Mouse (Mus musculus): Measurements from ENCODE around the gene Adarb1. TPM values are rescaled to one million over a fixed set of nuclear protein-coding genes. Genes with fewer than 3 reads are reported as not detected.

Adarb1 gene
- polyA plus RNA-seq, 1 experiment, result 22.4 TPM

DNA sequence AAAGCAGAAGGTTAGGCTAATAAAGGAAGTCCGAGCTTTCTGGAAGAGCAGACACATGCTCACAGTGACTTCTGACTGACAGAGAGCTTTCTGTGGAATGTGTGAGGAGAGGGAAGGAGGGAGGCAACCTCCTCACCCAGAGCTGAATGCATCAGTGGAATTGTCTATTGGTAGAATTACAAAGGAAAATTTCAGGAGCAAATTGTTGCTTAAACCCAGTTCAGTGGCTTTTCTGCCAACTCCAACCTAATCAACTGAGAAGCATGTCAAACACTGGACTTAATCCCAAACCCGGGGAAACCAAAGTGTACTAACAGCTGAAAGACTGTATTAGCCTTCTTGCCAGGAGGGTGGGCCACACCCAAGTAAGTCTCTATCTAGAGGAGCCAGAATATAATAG is 36.9 kb downstream of the Adarb1 start:
- TF ChIP-seq POLR2A (IDR thresholded peaks at IDR 0.05; ENCODE audit: borderline replicate concordance, extremely low read depth, insufficient read depth, insufficient read length, poor library complexity, severe bottlenecking), result no peak
- TF ChIP-seq CTCF (IDR thresholded peaks at IDR 0.05; ENCODE audit: borderline replicate concordance, extremely low read depth, insufficient read depth, insufficient read length), result no peak
- DNase-seq (ENCODE audit: low read depth), result no peak

DNA sequence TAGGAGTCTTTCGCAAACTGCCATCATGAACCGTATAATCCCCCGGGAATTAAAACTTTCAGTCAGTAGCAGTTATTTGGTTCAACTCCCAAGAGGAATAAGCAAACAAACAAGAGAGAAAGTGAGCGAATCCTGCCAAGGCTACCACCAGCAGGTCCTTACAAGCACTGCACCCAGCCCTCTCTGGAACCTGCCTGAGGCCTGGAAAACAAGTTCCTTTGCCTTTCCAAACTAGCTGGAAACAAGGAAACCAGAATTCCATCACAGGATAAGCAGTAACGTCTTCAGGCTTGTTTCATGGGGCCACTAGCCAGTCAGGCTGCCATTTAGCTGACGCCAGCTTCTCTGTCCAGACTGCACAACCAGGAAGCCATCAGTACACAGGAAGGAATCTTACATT is 37.4 kb downstream of the Adarb1 start:
- DNase-seq (ENCODE audit: low read depth), result no peak
- TF ChIP-seq CTCF (IDR thresholded peaks at IDR 0.05; ENCODE audit: borderline replicate concordance, extremely low read depth, insufficient read depth, insufficient read length) (no peak), POLR2A (IDR thresholded peaks at IDR 0.05; ENCODE audit: borderline replicate concordance, extremely low read depth, insufficient read depth, insufficient read length, poor library complexity, severe bottlenecking) (no peak)

DNA sequence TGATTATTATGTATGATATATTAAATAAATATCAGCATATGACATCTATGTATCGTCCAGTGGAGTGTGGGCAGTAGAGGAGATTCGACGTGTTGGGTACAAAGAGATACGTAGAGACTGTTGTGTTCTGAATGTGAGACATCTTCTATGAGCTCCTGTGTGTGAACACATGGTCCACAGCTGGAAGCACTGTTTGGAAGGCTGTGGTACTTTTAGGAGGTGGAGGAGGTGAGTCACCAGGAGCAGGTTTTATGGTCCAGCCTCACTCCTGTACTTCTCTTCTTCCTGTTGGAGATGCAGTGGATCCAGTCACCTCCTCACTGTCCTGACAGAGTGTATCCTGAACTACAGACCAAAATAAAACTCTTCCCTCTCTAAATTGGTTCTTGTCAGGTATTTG is 38.9 kb downstream of the Adarb1 start:
- no peak for DNase-seq (ENCODE audit: low read depth)
- TF ChIP-seq CTCF (IDR thresholded peaks at IDR 0.05; ENCODE audit: borderline replicate concordance, extremely low read depth, insufficient read depth, insufficient read length) (no peak), POLR2A (IDR thresholded peaks at IDR 0.05; ENCODE audit: borderline replicate concordance, extremely low read depth, insufficient read depth, insufficient read length, poor library complexity, severe bottlenecking) (no peak)

DNA sequence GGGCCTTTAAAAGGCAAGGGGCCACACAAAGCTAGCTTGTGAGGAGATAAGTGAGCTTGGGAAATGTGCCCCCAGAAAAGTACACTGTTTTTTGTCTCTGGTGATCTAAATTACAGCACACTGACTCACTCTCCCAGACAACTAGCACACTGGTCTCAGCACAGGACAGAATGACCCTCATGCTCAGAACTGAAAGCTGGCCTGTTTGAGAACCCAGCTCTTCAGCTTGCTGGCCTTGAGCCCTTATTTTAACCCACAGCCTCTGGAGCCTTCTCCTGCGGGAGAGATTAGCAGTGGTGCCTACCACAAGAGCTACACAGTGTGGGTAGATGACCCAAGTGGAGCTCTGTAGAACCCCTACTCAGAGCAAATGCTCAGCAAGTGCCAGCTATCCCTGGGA is 42.0 kb downstream of the Adarb1 start:
- DNase-seq (ENCODE audit: low read depth), result no peak
- no peak for TF ChIP-seq CTCF (IDR thresholded peaks at IDR 0.05; ENCODE audit: borderline replicate concordance, extremely low read depth, insufficient read depth, insufficient read length)
- TF ChIP-seq POLR2A (IDR thresholded peaks at IDR 0.05; ENCODE audit: borderline replicate concordance, extremely low read depth, insufficient read depth, insufficient read length, poor library complexity, severe bottlenecking), result no peak

DNA sequence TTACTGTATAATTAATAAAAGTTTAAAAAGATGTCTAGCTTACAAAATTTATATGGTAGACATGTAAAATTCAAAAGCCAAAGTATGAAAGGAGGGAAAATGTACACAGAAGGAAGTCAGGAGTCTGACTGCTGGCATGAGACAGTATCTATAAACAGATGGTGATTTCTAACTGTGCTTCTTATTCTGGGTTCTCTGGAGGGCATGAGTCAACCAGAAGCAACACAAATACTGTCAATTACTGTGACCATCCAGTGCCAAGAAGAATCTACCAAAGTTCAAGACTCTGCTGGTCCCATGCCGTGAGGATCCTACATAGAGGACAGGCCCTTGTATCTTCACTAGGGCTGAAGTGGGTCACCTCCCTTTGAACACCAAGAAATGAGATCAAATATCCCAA is 43.1 kb downstream of the Adarb1 start:
- no peak for DNase-seq (ENCODE audit: low read depth)
- TF ChIP-seq CTCF (IDR thresholded peaks at IDR 0.05; ENCODE audit: borderline replicate concordance, extremely low read depth, insufficient read depth, insufficient read length) (no peak), POLR2A (IDR thresholded peaks at IDR 0.05; ENCODE audit: borderline replicate concordance, extremely low read depth, insufficient read depth, insufficient read length, poor library complexity, severe bottlenecking) (no peak)

DNA sequence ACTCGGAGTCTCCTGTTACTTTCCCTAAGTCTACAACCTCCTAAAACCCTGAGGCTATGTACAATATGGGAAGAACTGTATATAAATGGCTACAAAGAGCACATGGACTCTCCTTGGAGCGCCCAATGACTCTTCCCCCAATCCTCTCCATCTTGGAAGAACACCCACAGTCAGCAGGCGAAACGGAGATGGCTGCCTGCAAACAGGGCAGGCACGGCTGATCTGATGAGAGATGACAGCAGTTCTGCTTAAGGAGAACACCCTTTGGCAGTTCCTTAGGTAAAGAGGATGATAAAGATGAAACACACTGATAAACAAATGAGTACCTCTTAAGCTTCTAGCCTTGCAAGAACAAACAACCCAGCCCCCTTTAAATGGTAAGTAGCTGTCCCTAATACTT is 43.7 kb downstream of the Adarb1 start:
- DNase-seq (ENCODE audit: low read depth), result no peak
- TF ChIP-seq POLR2A (IDR thresholded peaks at IDR 0.05; ENCODE audit: borderline replicate concordance, extremely low read depth, insufficient read depth, insufficient read length, poor library complexity, severe bottlenecking) (no peak), CTCF (IDR thresholded peaks at IDR 0.05; ENCODE audit: borderline replicate concordance, extremely low read depth, insufficient read depth, insufficient read length) (no peak)

DNA sequence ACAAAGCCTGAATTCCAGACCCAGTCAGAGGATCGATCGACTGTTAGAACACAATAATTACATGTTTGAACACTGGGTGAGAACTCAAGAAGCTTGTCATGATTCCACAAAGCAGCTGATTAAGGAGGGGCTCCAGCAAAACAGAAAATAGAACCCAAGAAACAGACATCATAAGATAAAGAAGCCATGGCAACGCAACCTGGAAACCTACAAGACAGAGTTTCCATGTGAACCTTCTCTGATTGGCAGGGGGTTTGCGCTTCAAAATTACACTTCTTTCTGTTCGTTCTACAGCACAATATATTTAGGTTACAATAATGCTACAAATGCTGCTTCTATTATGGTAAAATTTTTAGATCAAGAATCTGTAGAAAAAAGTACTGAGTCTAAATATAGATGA is 47.9 kb downstream of the Adarb1 start:
- no peak for DNase-seq (ENCODE audit: low read depth)
- no peak for TF ChIP-seq POLR2A (IDR thresholded peaks at IDR 0.05; ENCODE audit: borderline replicate concordance, extremely low read depth, insufficient read depth, insufficient read length, poor library complexity, severe bottlenecking)
- no peak for TF ChIP-seq CTCF (IDR thresholded peaks at IDR 0.05; ENCODE audit: borderline replicate concordance, extremely low read depth, insufficient read depth, insufficient read length)

DNA sequence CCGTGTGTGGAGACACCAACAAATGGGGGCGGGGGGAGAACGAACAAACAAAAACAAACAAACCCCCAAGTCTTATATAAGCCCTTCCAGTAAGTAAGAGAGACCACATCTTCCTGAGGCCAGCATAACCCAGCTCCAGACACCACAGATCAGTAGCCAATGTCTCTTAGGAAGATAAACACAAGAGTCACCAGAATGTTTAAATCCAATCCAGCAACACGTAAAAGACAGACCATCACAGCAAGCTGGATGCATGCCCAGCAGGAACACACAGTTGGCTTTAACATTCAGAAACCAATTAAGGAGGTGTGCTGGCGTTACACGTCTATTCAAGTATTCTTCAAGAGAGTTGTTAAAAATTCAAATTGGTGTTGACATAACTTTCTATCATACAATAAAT is 50.1 kb downstream of the Adarb1 start:
- DNase-seq (ENCODE audit: low read depth), result peak; percentile 75
- TF ChIP-seq POLR2A (IDR thresholded peaks at IDR 0.05; ENCODE audit: borderline replicate concordance, extremely low read depth, insufficient read depth, insufficient read length, poor library complexity, severe bottlenecking), result no peak
- no peak for TF ChIP-seq CTCF (IDR thresholded peaks at IDR 0.05; ENCODE audit: borderline replicate concordance, extremely low read depth, insufficient read depth, insufficient read length)

DNA sequence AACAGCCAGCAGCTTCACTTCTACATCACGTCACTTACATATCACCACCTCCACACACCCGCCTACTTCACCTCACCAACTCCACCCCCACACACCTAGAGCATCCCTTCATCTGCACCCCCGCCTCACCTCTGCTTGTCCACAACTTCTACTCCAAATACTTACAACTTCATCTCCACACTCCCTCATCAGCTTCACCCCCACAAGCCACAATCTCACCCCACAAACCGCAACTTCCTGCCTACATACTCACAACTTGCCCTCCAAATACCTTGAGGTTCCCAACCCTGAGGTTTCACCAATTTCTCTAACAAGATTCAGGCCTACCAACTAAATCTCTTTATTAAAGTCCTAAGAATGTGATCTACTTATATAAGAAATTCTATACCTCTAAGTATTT is 51.1 kb downstream of the Adarb1 start:
- no peak for DNase-seq (ENCODE audit: low read depth)
- TF ChIP-seq CTCF (IDR thresholded peaks at IDR 0.05; ENCODE audit: borderline replicate concordance, extremely low read depth, insufficient read depth, insufficient read length) (no peak), POLR2A (IDR thresholded peaks at IDR 0.05; ENCODE audit: borderline replicate concordance, extremely low read depth, insufficient read depth, insufficient read length, poor library complexity, severe bottlenecking) (no peak)

DNA sequence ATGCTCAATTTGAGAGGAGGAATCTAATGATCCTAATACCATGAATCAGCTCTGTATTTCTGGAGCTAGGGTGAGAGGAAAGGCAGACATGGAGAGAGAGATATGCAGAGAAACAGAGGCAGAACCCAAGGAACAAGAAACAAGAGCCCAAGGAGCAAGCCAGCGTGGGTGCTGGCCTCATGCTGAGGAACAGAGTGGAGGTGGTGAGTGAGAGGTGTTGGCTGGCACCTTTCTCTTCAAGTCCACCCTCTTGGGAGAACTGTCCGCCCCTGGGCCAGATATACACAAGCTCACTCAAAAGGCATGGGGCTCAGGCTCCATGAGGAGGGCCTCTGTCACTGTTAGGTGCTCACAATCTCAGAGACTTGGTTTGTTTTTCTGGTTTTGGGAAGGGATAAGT is 52.9 kb downstream of the Adarb1 start:
- DNase-seq (ENCODE audit: low read depth), result no peak
- no peak for TF ChIP-seq POLR2A (IDR thresholded peaks at IDR 0.05; ENCODE audit: borderline replicate concordance, extremely low read depth, insufficient read depth, insufficient read length, poor library complexity, severe bottlenecking)
- no peak for TF ChIP-seq CTCF (IDR thresholded peaks at IDR 0.05; ENCODE audit: borderline replicate concordance, extremely low read depth, insufficient read depth, insufficient read length)

DNA sequence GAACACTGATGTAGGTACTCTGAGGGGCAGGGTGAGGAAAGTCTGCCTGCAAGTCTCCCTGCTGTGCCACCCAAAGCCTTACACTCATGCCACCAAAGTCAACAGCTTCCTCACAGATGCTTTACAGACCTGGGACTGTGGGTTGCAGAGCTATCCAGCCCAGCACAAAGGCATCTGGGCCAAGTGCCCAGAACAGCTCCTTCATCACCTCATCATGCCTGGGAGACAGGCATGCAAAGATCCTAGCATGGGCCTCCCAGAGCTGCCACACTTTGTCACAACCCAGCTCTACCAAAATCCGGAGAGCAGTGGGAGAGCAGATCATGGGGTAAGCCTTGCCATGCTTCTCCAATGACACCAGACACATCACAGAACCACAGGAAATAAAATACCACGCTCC is 57.6 kb downstream of the Adarb1 start:
- DNase-seq (ENCODE audit: low read depth), result no peak
- TF ChIP-seq CTCF (IDR thresholded peaks at IDR 0.05; ENCODE audit: borderline replicate concordance, extremely low read depth, insufficient read depth, insufficient read length) (no peak), POLR2A (IDR thresholded peaks at IDR 0.05; ENCODE audit: borderline replicate concordance, extremely low read depth, insufficient read depth, insufficient read length, poor library complexity, severe bottlenecking) (no peak)

DNA sequence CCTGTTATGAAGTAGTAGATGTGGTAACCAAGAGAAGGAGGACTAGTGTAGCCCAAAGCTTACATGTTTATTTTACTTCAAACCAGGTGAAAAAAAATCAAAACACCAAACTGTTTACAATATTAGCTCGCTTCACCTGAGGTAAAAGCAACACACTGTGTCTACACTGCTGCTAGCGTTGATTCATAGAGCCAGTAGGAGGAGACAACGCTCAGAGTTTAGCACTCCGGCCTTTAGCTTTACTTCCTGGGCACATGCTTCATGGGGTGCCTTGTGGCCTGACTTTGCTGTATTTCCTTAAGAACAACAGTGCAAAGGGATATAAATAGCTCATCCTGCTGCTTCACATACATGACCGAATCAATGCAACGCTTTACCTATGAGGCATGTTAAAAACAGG is 60.1 kb downstream of the Adarb1 start:
- DNase-seq (ENCODE audit: low read depth), result no peak
- TF ChIP-seq POLR2A (IDR thresholded peaks at IDR 0.05; ENCODE audit: borderline replicate concordance, extremely low read depth, insufficient read depth, insufficient read length, poor library complexity, severe bottlenecking), result no peak
- TF ChIP-seq CTCF (IDR thresholded peaks at IDR 0.05; ENCODE audit: borderline replicate concordance, extremely low read depth, insufficient read depth, insufficient read length), result peak; percentile 7; the same call in 1 of the 2 replicates

Data from brain, embryonic 14.5 days (tissue).